Mouse (Mus musculus): Measurements from ENCODE around the gene Zfp709. TPM values are rescaled to one million over a fixed set of nuclear protein-coding genes. Genes with fewer than 3 reads are reported as not detected.
"Not testable (repeated sequence)": the region's sequence is repeated elsewhere in the genome, so short reads cannot be mapped to it uniquely, and the experiment has no call there.

Gene Zfp709
- 2.7 and 2.8 TPM in 2 replicates for polyA plus RNA-seq (2015; fragmentation: Nextera tagmentation; extraction: Ambion mirVana)

GRCm38 (mm10) chr8:71881618-71882274 lies at the start of gene Zfp709:
Zfp709 (plus strand) TSS chr8:71882019.
- H3K4me2 ChIP-seq (replicated peaks; ENCODE audit: low read depth) = peak within 1 kb of the TSS; percentile 97
- peaks cover 11% of the 10 kb centered on the region for H3K9me3 ChIP-seq (ENCODE audit: control insufficient read depth, low read length)
- H3K36me3 ChIP-seq (ENCODE audit: control insufficient read depth, insufficient read depth, low read length) = 0 out of 2 replicates have a peak, but pooled peaks cover 4% of the 10 kb centered on the region
- no peaks in the 10 kb centered on the region for H3K4me1 ChIP-seq (replicated peaks; ENCODE audit: control insufficient read depth, insufficient read depth)
- peak; percentile 92 for ATAC-seq (ENCODE audit: low FRiP score, low TSS enrichment)
- TF ChIP-seq EP300 (optimal IDR thresholded peaks at IDR 0.05) = no peak
- TF ChIP-seq CTCF (IDR thresholded peaks at IDR 0.05; ENCODE audit: low read depth) = no peak
- H3K27ac ChIP-seq (replicated peaks) = peak within 1 kb of the TSS; percentile 79
- DNase-seq (ENCODE audit: low spot score) = peak; percentile 69
- H3K4me3 ChIP-seq (ENCODE audit: low read depth, low read length) = peak within 1 kb of the TSS; percentile 69
- 6% methylated on average over 42 of the region's 45 CpGs for WGBS
- no peaks in the 10 kb centered on the region for H3K27me3 ChIP-seq (ENCODE audit: control insufficient read depth, insufficient read depth, low read length)
- H3K9ac ChIP-seq (ENCODE audit: low read length) = peak within 1 kb of the TSS; percentile 82

- ATAC-seq (ENCODE audit: low FRiP score, low TSS enrichment); H3K9me3 ChIP-seq (ENCODE audit: control insufficient read depth, low read length); H3K4me2 ChIP-seq (replicated peaks; ENCODE audit: low read depth); H3K27me3 ChIP-seq (ENCODE audit: control insufficient read depth, insufficient read depth, low read length); H3K9ac ChIP-seq (ENCODE audit: low read length); DNase-seq (ENCODE audit: low spot score); H3K27ac ChIP-seq (replicated peaks); H3K36me3 ChIP-seq (ENCODE audit: control insufficient read depth, insufficient read depth, low read length); H3K4me1 ChIP-seq (replicated peaks; ENCODE audit: control insufficient read depth, insufficient read depth); H3K4me3 ChIP-seq (ENCODE audit: low read depth, low read length): not testable (repeated sequence)
- WGBS = 85% methylated on average over 4 of the region's 4 CpGs
These were observed 43.6 kb upstream of the Zfp709 start for GRCm38 (mm10) chr8:71838207-71838606.

- not testable (repeated sequence) for H3K4me3 ChIP-seq (ENCODE audit: low read depth, low read length); H3K9ac ChIP-seq (ENCODE audit: low read length); H3K4me1 ChIP-seq (replicated peaks; ENCODE audit: control insufficient read depth, insufficient read depth); H3K27ac ChIP-seq (replicated peaks); H3K27me3 ChIP-seq (ENCODE audit: control insufficient read depth, insufficient read depth, low read length); H3K4me2 ChIP-seq (replicated peaks; ENCODE audit: low read depth); H3K9me3 ChIP-seq (ENCODE audit: control insufficient read depth, low read length); H3K36me3 ChIP-seq (ENCODE audit: control insufficient read depth, insufficient read depth, low read length)
- 0 out of 2 replicates have a peak, but pooled peaks have one; percentile 35 for ATAC-seq (ENCODE audit: low FRiP score, low TSS enrichment)
- 86% methylated on average over 3 of the region's 3 CpGs for WGBS
- peak; percentile 17 for DNase-seq (ENCODE audit: low spot score)
These were observed 40.5 kb upstream of the Zfp709 start for GRCm38 (mm10) chr8:71841201-71841817.

- not testable (repeated sequence) for H3K27ac ChIP-seq (replicated peaks); H3K4me1 ChIP-seq (replicated peaks; ENCODE audit: control insufficient read depth, insufficient read depth); H3K9me3 ChIP-seq (ENCODE audit: control insufficient read depth, low read length); H3K9ac ChIP-seq (ENCODE audit: low read length); H3K27me3 ChIP-seq (ENCODE audit: control insufficient read depth, insufficient read depth, low read length); ATAC-seq (ENCODE audit: low FRiP score, low TSS enrichment); H3K4me3 ChIP-seq (ENCODE audit: low read depth, low read length); H3K4me2 ChIP-seq (replicated peaks; ENCODE audit: low read depth); H3K36me3 ChIP-seq (ENCODE audit: control insufficient read depth, insufficient read depth, low read length); DNase-seq (ENCODE audit: low spot score)
- 69% methylated on average over 2 of the region's 2 CpGs for WGBS
These were observed 39.3 kb upstream of the Zfp709 start for GRCm38 (mm10) chr8:71842476-71842875.

- not testable (repeated sequence) for H3K9ac ChIP-seq (ENCODE audit: low read length); ATAC-seq (ENCODE audit: low FRiP score, low TSS enrichment)
These were observed 37.4 kb upstream of the Zfp709 start for GRCm38 (mm10) chr8:71844453-71844852.

GRCm38 (mm10) chr8:71845993-71846483 lies 35.8 kb upstream of the Zfp709 start:
- not testable (repeated sequence) for H3K9ac ChIP-seq (ENCODE audit: low read length); H3K27ac ChIP-seq (replicated peaks); H3K4me1 ChIP-seq (replicated peaks; ENCODE audit: control insufficient read depth, insufficient read depth); H3K27me3 ChIP-seq (ENCODE audit: control insufficient read depth, insufficient read depth, low read length); DNase-seq (ENCODE audit: low spot score); H3K9me3 ChIP-seq (ENCODE audit: control insufficient read depth, low read length); H3K4me3 ChIP-seq (ENCODE audit: low read depth, low read length); H3K36me3 ChIP-seq (ENCODE audit: control insufficient read depth, insufficient read depth, low read length); H3K4me2 ChIP-seq (replicated peaks; ENCODE audit: low read depth)
- 0 out of 2 replicates have a peak, but pooled peaks have one; percentile 24 for ATAC-seq (ENCODE audit: low FRiP score, low TSS enrichment)
- WGBS = 80% methylated on average over 1 of the region's 1 CpGs

More at GRCm38 (mm10) chr8:71844453-71844852, 37.4 kb upstream of the Zfp709 start:
- not testable (repeated sequence) for DNase-seq (ENCODE audit: low spot score); H3K9me3 ChIP-seq (ENCODE audit: control insufficient read depth, low read length); H3K4me2 ChIP-seq (replicated peaks; ENCODE audit: low read depth); H3K36me3 ChIP-seq (ENCODE audit: control insufficient read depth, insufficient read depth, low read length); H3K4me1 ChIP-seq (replicated peaks; ENCODE audit: control insufficient read depth, insufficient read depth); H3K4me3 ChIP-seq (ENCODE audit: low read depth, low read length); H3K27ac ChIP-seq (replicated peaks); H3K27me3 ChIP-seq (ENCODE audit: control insufficient read depth, insufficient read depth, low read length)
- WGBS = 77% methylated on average over 1 of the region's 1 CpGs

GRCm38 (mm10) chr8:71846745-71847144 lies 35.1 kb upstream of the Zfp709 start:
- not testable (repeated sequence) for DNase-seq (ENCODE audit: low spot score); H3K9ac ChIP-seq (ENCODE audit: low read length); H3K4me3 ChIP-seq (ENCODE audit: low read depth, low read length); ATAC-seq (ENCODE audit: low FRiP score, low TSS enrichment); H3K4me2 ChIP-seq (replicated peaks; ENCODE audit: low read depth); H3K36me3 ChIP-seq (ENCODE audit: control insufficient read depth, insufficient read depth, low read length); H3K4me1 ChIP-seq (replicated peaks; ENCODE audit: control insufficient read depth, insufficient read depth); H3K27me3 ChIP-seq (ENCODE audit: control insufficient read depth, insufficient read depth, low read length); H3K9me3 ChIP-seq (ENCODE audit: control insufficient read depth, low read length); H3K27ac ChIP-seq (replicated peaks)
- 86% methylated on average over 2 of the region's 2 CpGs for WGBS

- H3K4me3 ChIP-seq (ENCODE audit: low read depth, low read length); ATAC-seq (ENCODE audit: low FRiP score, low TSS enrichment); H3K36me3 ChIP-seq (ENCODE audit: control insufficient read depth, insufficient read depth, low read length); H3K4me2 ChIP-seq (replicated peaks; ENCODE audit: low read depth); H3K27me3 ChIP-seq (ENCODE audit: control insufficient read depth, insufficient read depth, low read length); H3K9me3 ChIP-seq (ENCODE audit: control insufficient read depth, low read length); DNase-seq (ENCODE audit: low spot score); H3K9ac ChIP-seq (ENCODE audit: low read length); H3K4me1 ChIP-seq (replicated peaks; ENCODE audit: control insufficient read depth, insufficient read depth); H3K27ac ChIP-seq (replicated peaks): not testable (repeated sequence)
- 76% methylated on average over 1 of the region's 1 CpGs for WGBS
These were observed 30.8 kb upstream of the Zfp709 start for GRCm38 (mm10) chr8:71851014-71851413.

GRCm38 (mm10) chr8:71853360-71853759 lies 28.5 kb upstream of the Zfp709 start:
- H3K4me1 ChIP-seq (replicated peaks; ENCODE audit: control insufficient read depth, insufficient read depth); H3K27ac ChIP-seq (replicated peaks); H3K4me2 ChIP-seq (replicated peaks; ENCODE audit: low read depth); H3K4me3 ChIP-seq (ENCODE audit: low read depth, low read length); H3K27me3 ChIP-seq (ENCODE audit: control insufficient read depth, insufficient read depth, low read length); H3K36me3 ChIP-seq (ENCODE audit: control insufficient read depth, insufficient read depth, low read length); H3K9ac ChIP-seq (ENCODE audit: low read length); ATAC-seq (ENCODE audit: low FRiP score, low TSS enrichment); H3K9me3 ChIP-seq (ENCODE audit: control insufficient read depth, low read length); DNase-seq (ENCODE audit: low spot score): not testable (repeated sequence)

Data from stomach, postnatal 0 days (tissue).